ENCODE assay signal across 16 mouse cellular contexts in the genomic region with DNA sequence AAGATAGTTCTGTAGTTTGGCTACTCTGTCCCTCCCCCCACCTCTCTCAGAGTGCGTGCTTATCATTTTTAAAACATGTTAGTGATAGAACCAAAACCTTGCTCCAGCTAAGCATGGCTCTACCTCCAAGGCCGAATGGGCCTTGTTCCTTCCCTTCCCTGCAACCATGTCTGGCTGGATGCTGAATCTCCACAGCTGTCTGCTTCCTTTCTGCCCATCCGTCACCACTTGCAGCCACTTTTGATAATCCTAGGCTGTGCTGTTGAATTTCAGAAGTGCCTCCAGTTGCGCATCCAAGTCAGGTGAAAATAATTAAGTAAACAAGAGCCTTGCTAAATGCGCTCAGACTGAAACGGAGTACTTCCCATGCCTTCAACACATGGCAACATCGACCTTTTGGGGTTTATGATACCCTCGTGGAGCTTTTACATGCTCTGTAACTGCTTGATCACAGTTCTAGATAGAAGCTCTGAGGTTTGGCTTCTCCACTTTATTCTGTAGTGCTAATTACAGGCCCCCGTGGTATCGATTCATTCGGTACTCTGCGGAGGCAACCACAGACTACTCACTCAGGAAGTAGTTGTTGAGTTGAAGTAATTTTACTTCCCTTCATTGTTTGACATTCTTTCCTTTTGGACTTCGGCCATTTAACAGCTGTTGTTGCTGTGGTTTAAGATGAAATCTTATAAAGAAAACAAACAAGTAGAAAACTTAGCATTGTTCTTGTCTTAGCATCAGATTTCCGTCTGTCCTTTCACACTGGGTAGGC.
DNase-seq lines count a peak whose midpoint lies in the region; ATAC-seq and TF ChIP-seq lines count a peak whose summit lies in the region.
"Had no signal": no experiment of that assay in that cellular context is flagged by ENCODE, and none has a peak within 500 bp of the region (broad histone marks: within the 10 kb centered on the region; RNA-seq: fewer than 3 reads in every experiment).

No protein-coding gene starts in this region.

- TF ChIP-seq CTCF in liver, adult 2 months (IDR thresholded peaks at IDR 0.05; ENCODE audit: low read depth, low read length), result no peak

- no peak overlapping the region for H3K4me3 ChIP-seq in liver, adult 2 months (ENCODE audit: insufficient read depth, low read depth, low read length)
- no peak overlapping the region for H3K4me3 ChIP-seq in liver, embryonic 12.5 days
- no peak overlapping the region for H3K4me3 ChIP-seq in embryonic facial prominence, embryonic 10.5 days
- H3K4me3 ChIP-seq in embryonic facial prominence, embryonic 15.5 days (replicated peaks), result no peak overlapping the region
- no peak overlapping the region for H3K4me3 ChIP-seq in intestine, embryonic 15.5 days (replicated peaks)
- H3K4me3 ChIP-seq: erythroblast, embryonic 14.5 days; neural tube, embryonic 12.5 days had no signal

- peaks cover 2% of the 10 kb centered on the region; the same call in 1 of the 2 replicates for H3K79me2 ChIP-seq in liver, adult 2 months (ENCODE audit: control insufficient read depth, insufficient read depth, low read length)

- peaks cover 2% of the 10 kb centered on the region; the same call in 1 of the 2 replicates for H3K4me1 ChIP-seq in liver, adult 2 months (ENCODE audit: control insufficient read depth, insufficient read depth, low read length)
- 0 out of 2 replicates have a peak, but pooled peaks cover 6% of the 10 kb centered on the region for H3K4me1 ChIP-seq in liver, embryonic 12.5 days
- H3K4me1 ChIP-seq in embryonic facial prominence, embryonic 10.5 days, result peaks cover 31% of the 10 kb centered on the region
- H3K4me1 ChIP-seq in embryonic facial prominence, embryonic 15.5 days, result peaks cover 6% of the 10 kb centered on the region
- H3K4me1 ChIP-seq in intestine, embryonic 15.5 days (replicated peaks), result peaks cover 4% of the 10 kb centered on the region
- H3K4me1 ChIP-seq: neural tube, embryonic 12.5 days had no signal

- TF ChIP-seq POLR2A in liver, adult 2 months (IDR thresholded peaks at IDR 0.05; ENCODE audit: extremely low read depth, insufficient read depth, low read length), result no peak

- peak overlapping the region; percentile 78 for H3K27ac ChIP-seq in liver, adult 2 months (replicated peaks; ENCODE audit: insufficient read depth, low read depth, low read length)
- H3K27ac ChIP-seq in liver, embryonic 12.5 days, result no peak overlapping the region; the same call in 1 of the 2 replicates
- H3K27ac ChIP-seq in embryonic facial prominence, embryonic 10.5 days (replicated peaks), result 0 out of 2 replicates have a peak overlapping the region, but pooled peaks have one; percentile 30
- H3K27ac ChIP-seq in embryonic facial prominence, embryonic 15.5 days (replicated peaks), result peak overlapping the region; percentile 58; the same call in 1 of the 2 replicates
- 0 out of 2 replicates have a peak overlapping the region, but pooled peaks have one; percentile 13 for H3K27ac ChIP-seq in intestine, embryonic 15.5 days
- H3K27ac ChIP-seq: macrophage; neural tube, embryonic 12.5 days had no signal

- no peak for ATAC-seq in liver, embryonic 12.5 days
- no peak for ATAC-seq in embryonic facial prominence, embryonic 15.5 days (ENCODE audit: insufficient number of reproducible peaks, low FRiP score, low TSS enrichment, low read depth)
- no peak for ATAC-seq in intestine, embryonic 15.5 days

- no peaks in the 10 kb centered on the region for H3K36me3 ChIP-seq in liver, adult 2 months (ENCODE audit: control insufficient read depth, insufficient read depth, low read length)
- H3K36me3 ChIP-seq in liver, embryonic 12.5 days, result no peaks in the 10 kb centered on the region
- 0 out of 2 replicates have a peak, but pooled peaks cover 2% of the 10 kb centered on the region for H3K36me3 ChIP-seq in embryonic facial prominence, embryonic 10.5 days (replicated peaks)
- H3K36me3 ChIP-seq in embryonic facial prominence, embryonic 15.5 days, result no peaks in the 10 kb centered on the region
- no peaks in the 10 kb centered on the region for H3K36me3 ChIP-seq in intestine, embryonic 15.5 days
- H3K36me3 ChIP-seq: neural tube, embryonic 12.5 days had no signal

- no peaks in the 10 kb centered on the region for H3K9me3 ChIP-seq in liver, embryonic 12.5 days (replicated peaks)
- no peaks in the 10 kb centered on the region for H3K9me3 ChIP-seq in embryonic facial prominence, embryonic 10.5 days
- H3K9me3 ChIP-seq in embryonic facial prominence, embryonic 15.5 days (replicated peaks), result no peaks in the 10 kb centered on the region
- H3K9me3 ChIP-seq in intestine, embryonic 15.5 days, result no peaks in the 10 kb centered on the region
- H3K9me3 ChIP-seq: neural tube, embryonic 12.5 days had no signal

- H3K4me2 ChIP-seq in liver, embryonic 12.5 days, result no peak overlapping the region
- H3K4me2 ChIP-seq in embryonic facial prominence, embryonic 15.5 days (replicated peaks), result no peak overlapping the region
- H3K4me2 ChIP-seq in intestine, embryonic 15.5 days (replicated peaks), result no peak overlapping the region
- H3K4me2 ChIP-seq: neural tube, embryonic 12.5 days had no signal

- DNase-seq in liver, adult 2 months (ENCODE audit: extremely low read depth, low read depth, low spot score), result no peak
- DNase-seq in embryonic facial prominence, embryonic 10.5 days (ENCODE audit: low spot score), result no peak
- DNase-seq in layer of hippocampus, adult 9-11 months, result no peak
- DNase-seq in ovary, postnatal 36 days (ENCODE audit: low spot score), result no peak
- no peak for DNase-seq in urinary bladder, postnatal 10 days (ENCODE audit: low spot score)
- DNase-seq: adrenal gland, adult 2 months; cerebellum, postnatal 36 days; midbrain, embryonic 14.5 days; retina, postnatal 1 day; thymus, adult 18-20 months had no signal

- WGBS in liver, adult 2 months, result 73% methylated on average over 14 of the region's 14 CpGs
- WGBS in liver, embryonic 12.5 days (ENCODE audit: insufficient replicate concordance), result 52% methylated on average over 14 of the region's 14 CpGs
- WGBS in embryonic facial prominence, embryonic 10.5 days, result 74% methylated on average over 14 of the region's 14 CpGs
- WGBS in embryonic facial prominence, embryonic 15.5 days, result 39% methylated on average over 14 of the region's 14 CpGs
- 57% methylated on average over 14 of the region's 14 CpGs for WGBS in intestine, embryonic 15.5 days

- no peak overlapping the region for H3K9ac ChIP-seq in liver, adult 2 months (ENCODE audit: low read depth, low read length)
- no peak overlapping the region for H3K9ac ChIP-seq in liver, embryonic 12.5 days
- H3K9ac ChIP-seq in embryonic facial prominence, embryonic 15.5 days, result no peak overlapping the region
- no peak overlapping the region for H3K9ac ChIP-seq in intestine, embryonic 15.5 days
- H3K9ac ChIP-seq: neural tube, embryonic 12.5 days had no signal

- no peaks in the 10 kb centered on the region for H3K27me3 ChIP-seq in liver, adult 2 months (ENCODE audit: control insufficient read depth, insufficient read depth, low read length)
- H3K27me3 ChIP-seq in liver, embryonic 12.5 days (replicated peaks), result no peaks in the 10 kb centered on the region
- H3K27me3 ChIP-seq in embryonic facial prominence, embryonic 10.5 days (replicated peaks; ENCODE audit: low read depth, poor library complexity, severe bottlenecking), result no peaks in the 10 kb centered on the region
- no peaks in the 10 kb centered on the region for H3K27me3 ChIP-seq in embryonic facial prominence, embryonic 15.5 days
- H3K27me3 ChIP-seq in intestine, embryonic 15.5 days (replicated peaks), result no peaks in the 10 kb centered on the region
- H3K27me3 ChIP-seq: neural tube, embryonic 12.5 days had no signal
